ENCODE assay signal across 8 mouse cellular contexts in the genomic region with DNA sequence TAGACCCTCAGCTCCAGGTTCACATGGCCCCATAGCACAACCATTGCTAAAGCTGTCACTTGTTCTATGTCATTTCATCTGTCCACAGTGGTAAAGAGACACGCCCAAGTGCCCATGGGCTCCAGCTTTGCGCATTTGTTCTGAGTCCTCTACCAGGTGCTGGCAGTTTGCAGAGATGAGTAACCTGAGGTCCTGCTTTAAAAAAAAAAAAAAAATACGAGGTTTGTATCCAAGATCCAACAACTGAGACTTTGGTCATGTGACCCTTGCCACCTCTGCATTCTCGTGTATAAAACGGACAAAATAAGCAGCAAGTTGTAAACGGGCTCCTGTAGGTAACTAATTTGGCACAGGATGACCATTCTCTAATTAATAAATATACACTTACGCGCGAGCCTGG.
DNase-seq lines count a peak whose midpoint lies in the region; ATAC-seq and TF ChIP-seq lines count a peak whose summit lies in the region.

No protein-coding gene starts in this region.

- peaks cover 13% of the 10 kb centered on the region; the same call in 1 of the 2 replicates for H3K27me3 ChIP-seq in heart, embryonic 11.5 days (ENCODE audit: control insufficient read depth, insufficient read depth, low read length)
- H3K27me3 ChIP-seq in ES-Bruce4 (ENCODE audit: control insufficient read depth, insufficient read depth, low read length, poor library complexity, severe bottlenecking): no peaks in the 10 kb centered on the region
- peaks cover 96% of the 10 kb centered on the region for H3K27me3 ChIP-seq in hindbrain, embryonic 13.5 days

- peak overlapping the region; percentile 57; the same call in 1 of the 2 replicates for H3K27ac ChIP-seq in heart, embryonic 11.5 days (ENCODE audit: low read depth, low read length)
- no peak overlapping the region for H3K27ac ChIP-seq in ES-Bruce4 (ENCODE audit: insufficient read depth, low read length)
- no peak overlapping the region for H3K27ac ChIP-seq in hindbrain, embryonic 13.5 days

- TF ChIP-seq POLR2A in ES-Bruce4 (IDR thresholded peaks at IDR 0.05; ENCODE audit: insufficient read depth, low read length): no peak

- no peak for ATAC-seq in heart, embryonic 11.5 days (replicated peaks; ENCODE audit: insufficient number of reproducible peaks, low FRiP score, low TSS enrichment)
- ATAC-seq in hindbrain, embryonic 13.5 days (ENCODE audit: low FRiP score): no peak
- ATAC-seq in monocyte, adult 5-6 weeks (replicated peaks; ENCODE audit: insufficient number of reproducible peaks, low FRiP score, low TSS enrichment, poor library complexity, severe bottlenecking): no peak

- intact Hi-C loops in heart, postnatal 10 days (cut with DNase I): no loop called here

- no peak for DNase-seq in heart, postnatal 10 days
- peak; percentile 30 for DNase-seq in lung, postnatal 36 days
- DNase-seq in right cerebral cortex, postnatal 10 days (ENCODE audit: low spot score in 2 of 2): no peak
- no peak for DNase-seq in left cerebral cortex, adult 9 months (ENCODE audit: low spot score in 2 of 2)

- peak overlapping the region; percentile 67 for H3K4me2 ChIP-seq in heart, embryonic 11.5 days
- H3K4me2 ChIP-seq in hindbrain, embryonic 13.5 days: peak overlapping the region; percentile 74

- no peak for TF ChIP-seq EP300 in ES-Bruce4 (IDR thresholded peaks at IDR 0.05; ENCODE audit: insufficient read depth, low read depth, low read length)

- peaks cover 36% of the 10 kb centered on the region for H3K4me1 ChIP-seq in heart, embryonic 11.5 days (ENCODE audit: control insufficient read depth, insufficient read depth, low read length)
- peaks cover 2% of the 10 kb centered on the region for H3K4me1 ChIP-seq in ES-Bruce4 (ENCODE audit: control insufficient read depth, insufficient read depth, low read length)
- peaks cover 26% of the 10 kb centered on the region for H3K4me1 ChIP-seq in hindbrain, embryonic 13.5 days (replicated peaks)

- H3K4me3 ChIP-seq in heart, embryonic 11.5 days (ENCODE audit: low read depth, low read length): peak overlapping the region; percentile 27
- peak overlapping the region; percentile 20; the same call in 1 of the 2 replicates for H3K4me3 ChIP-seq in ES-Bruce4 (ENCODE audit: low read depth, low read length)
- peak overlapping the region; percentile 41; the same call in 1 of the 2 replicates for H3K4me3 ChIP-seq in hindbrain, embryonic 13.5 days

- TF ChIP-seq CTCF in ES-Bruce4 (IDR thresholded peaks at IDR 0.05; ENCODE audit: low read depth, low read length): no peak

- H3K9me3 ChIP-seq in heart, embryonic 11.5 days (replicated peaks; ENCODE audit: control insufficient read depth, low read length): no peaks in the 10 kb centered on the region
- H3K9me3 ChIP-seq in ES-Bruce4 (replicated peaks; ENCODE audit: control insufficient read depth, insufficient read depth, low read length, poor library complexity, severe bottlenecking): no peaks in the 10 kb centered on the region
- no peaks in the 10 kb centered on the region for H3K9me3 ChIP-seq in hindbrain, embryonic 13.5 days

- peak overlapping the region; percentile 62 for H3K9ac ChIP-seq in heart, embryonic 11.5 days (ENCODE audit: low read depth, low read length)
- peak overlapping the region; percentile 17; the same call in 1 of the 2 replicates for H3K9ac ChIP-seq in ES-Bruce4 (ENCODE audit: low read depth, poor library complexity, severe bottlenecking)
- H3K9ac ChIP-seq in hindbrain, embryonic 13.5 days: no peak overlapping the region

- 48% methylated on average over 9 of the region's 9 CpGs for WGBS in heart, embryonic 11.5 days (ENCODE audit: insufficient replicate concordance)
- 50% methylated on average over 9 of the region's 9 CpGs for WGBS in hindbrain, embryonic 13.5 days

- H3K36me3 ChIP-seq in heart, embryonic 11.5 days (ENCODE audit: control insufficient read depth, insufficient read depth, low read length): no peaks in the 10 kb centered on the region
- H3K36me3 ChIP-seq in ES-Bruce4 (ENCODE audit: control insufficient read depth, insufficient read depth, low read length, poor library complexity, severe bottlenecking): no peaks in the 10 kb centered on the region
- H3K36me3 ChIP-seq in hindbrain, embryonic 13.5 days: no peaks in the 10 kb centered on the region
